Mouse (Mus musculus) liver, embryonic 14.5 days (tissue): ENCODE measurements at regions not wholly inside any gene's neighbourhood (a gene's known extent, or its start where the extent isn't known, plus 50 kb on each side); places are given as distances from the start of the nearest gene placed in this dataset.

Experiments used
- ATAC-seq: fragments of 200-750 bp; cut with Nextera tagmentation; 2 replicates; pipeline ENCODE4 v1.8.0; 2017; ENCODE audit warnings: moderate number of reproducible peaks, mild to moderate bottlenecking, moderate library complexity; ENCODE audit not compliant: insufficient read depth
- DNase-seq, 3 experiments: peaks; one replicate each; pipeline ENCODE4 v3.0.0-alpha.2; 2012 to 2013; ENCODE audit warnings: low read depth in 3 of 3, low spot score in 3 of 3
- H3K27ac ChIP-seq: fragments of 300-500 bp; sonication (generic); 2 replicates; pipeline ENCODE4 v1.5.1; 2014; ENCODE audit warnings: moderate library complexity, mild to moderate bottlenecking, control low read depth, inconsistent platforms
- H3K27me3 ChIP-seq: fragments of 300-500 bp; sonication (generic); 2 replicates; pipeline ENCODE4 v1.6.1; 2014; ENCODE audit warnings: mild to moderate bottlenecking, low read length, moderate library complexity; ENCODE audit not compliant: control insufficient read depth, insufficient read depth
- H3K36me3 ChIP-seq: fragments of 300-500 bp; sonication (generic); replicated peaks from 2 replicates; pipeline ENCODE4 v1.6.1; 2014; ENCODE audit warnings: low read depth; ENCODE audit not compliant: control insufficient read depth, insufficient read depth
- H3K4me1 ChIP-seq, 2 experiments: fragments of 200-500 bp in 1 of 2; fragments of 300-500 bp in 1 of 2; sonication (generic) in 1 of 2; replicated peaks; 2 replicates each; pipeline ENCODE4 v1.6.1; 2012 to 2014; ENCODE audit warnings: antibody characterized with exemption in 1 of 2, inconsistent platforms in 1 of 2, low read length in 1 of 2; ENCODE audit not compliant: control insufficient read depth in 2 of 2, insufficient read depth in 2 of 2
- H3K4me2 ChIP-seq: fragments of 300-500 bp; sonication (generic); 2 replicates; pipeline ENCODE4 v1.6.1; 2014; ENCODE audit warnings: low read depth, mild to moderate bottlenecking, control low read depth, moderate library complexity
- H3K4me3 ChIP-seq, 2 experiments: fragments of 200-500 bp in 1 of 2; fragments of 300-500 bp in 1 of 2; sonication (generic) in 1 of 2; 2 replicates each; pipeline ENCODE4 v1.5.1; 2012 to 2014; ENCODE audit warnings: low read depth in 2 of 2, low read length in 2 of 2, mild to moderate bottlenecking in 2 of 2, control low read depth in 1 of 2, inconsistent platforms in 1 of 2, moderate library complexity in 1 of 2; ENCODE audit not compliant: insufficient read depth in 1 of 2
- H3K9ac ChIP-seq: fragments of 300-500 bp; sonication (generic); replicated peaks from 2 replicates; pipeline ENCODE4 v1.6.1; 2014; ENCODE audit warnings: mild to moderate bottlenecking, control low read depth, moderate library complexity
- H3K9me3 ChIP-seq: fragments of 300-500 bp; sonication (generic); 2 replicates; pipeline ENCODE4 v1.6.1; 2016; ENCODE audit warnings: low read length, mixed read lengths; ENCODE audit not compliant: control insufficient read depth
- CTCF ChIP-seq: IDR thresholded peaks from 2 replicates; pipeline ENCODE4 v1.5.1; 2016; ENCODE audit warnings: antibody characterized with exemption, low read depth, control low read depth
- EP300 ChIP-seq: IDR thresholded peaks from 2 replicates; pipeline ENCODE4 v1.6.1; 2016; ENCODE audit warnings: antibody characterized with exemption, low read depth
- WGBS: fragments of 180-500 bp; shearing (Covaris S2); extraction: QIAGEN DNeasy Blood & Tissue Kit; methylation state at CpG from one replicate; pipeline ENCODE4 v1.1.7; 2014; ENCODE audit not compliant: insufficient replicate concordance; 5-methylcytosine and 5-hydroxymethylcytosine counted together

DNA sequence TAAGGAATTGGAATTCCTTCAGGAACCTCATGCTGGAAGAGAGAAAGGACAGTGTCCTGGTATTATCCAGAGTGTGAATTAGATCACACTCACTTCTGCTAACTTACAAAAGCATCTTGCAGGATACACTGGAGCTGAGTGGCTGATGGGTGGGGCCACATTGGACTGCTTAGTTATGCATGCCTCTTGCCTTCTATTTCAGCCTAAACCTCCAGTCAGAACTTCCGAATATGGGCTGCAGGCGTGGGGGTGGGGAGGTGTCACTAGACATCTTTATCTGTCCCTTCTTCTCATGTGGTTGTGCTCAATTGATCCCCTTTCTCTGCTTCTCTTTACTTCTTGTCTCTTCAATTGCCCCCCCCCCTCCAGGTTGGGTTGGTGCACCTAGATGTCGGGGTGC, 279.5 kb downstream of the Cd83 start:
- H3K9me3 ChIP-seq: no peaks in the 10 kb centered on the region
- TF ChIP-seq EP300 (no peak), CTCF (no peak)
- WGBS: 27% methylated on average over 3 of the region's 3 CpGs
- H3K27me3 ChIP-seq: no peaks in the 10 kb centered on the region
- H3K4me3 ChIP-seq: no peak overlapping the region
- peaks cover 5 to 29% of the 10 kb centered on the region in 2 experiments; a peak in 3 of 4 replicates for H3K4me1 ChIP-seq
- DNase-seq: no peak
- no peak overlapping the region for H3K27ac ChIP-seq
- no peak overlapping the region for H3K9ac ChIP-seq
- no peak overlapping the region for H3K4me2 ChIP-seq
- ATAC-seq: no peak
- H3K36me3 ChIP-seq: no peaks in the 10 kb centered on the region

DNA sequence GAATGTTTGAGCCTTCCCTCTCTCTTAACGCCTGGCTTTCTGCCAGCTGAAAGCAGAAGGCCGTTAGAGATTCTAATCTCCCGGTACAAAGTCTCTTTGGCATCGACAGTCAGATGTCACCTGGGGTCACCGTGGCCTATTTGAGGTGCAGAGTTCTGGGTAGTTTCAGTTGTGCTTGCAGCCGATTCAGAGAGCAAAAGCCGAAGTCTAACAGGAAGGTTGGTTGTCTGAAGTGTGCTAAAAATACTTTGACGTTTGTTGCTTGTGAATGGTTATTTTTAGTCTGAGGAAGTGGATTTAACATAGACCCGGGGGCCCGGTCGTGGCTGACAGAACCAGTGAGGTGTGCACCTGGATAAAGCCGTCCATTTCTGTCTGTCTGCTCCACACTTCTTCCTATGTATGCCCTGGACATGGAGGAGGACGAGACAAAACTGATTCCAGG, 281.2 kb downstream of the Cd83 start:
- TF ChIP-seq CTCF (no peak), EP300 (no peak)
- 3% methylated on average over 13 of the region's 13 CpGs for WGBS
- Histone ChIP-seq H3K27me3 (no peaks in the 10 kb centered on the region), H3K4me2 (no peak overlapping the region), H3K9me3 (no peaks in the 10 kb centered on the region), H3K9ac (no peak overlapping the region), H3K36me3 (no peaks in the 10 kb centered on the region), H3K4me3 (no peak overlapping the region), H3K27ac (no peak overlapping the region), H3K4me1 (peaks cover 5 to 29% of the 10 kb centered on the region in 2 experiments; a peak in 3 of 4 replicates)
- 0 out of 2 replicates have a peak, but pooled peaks have one; percentile 33 for ATAC-seq
- DNase-seq: peak; percentile 20 to 36 (median 36)

DNA sequence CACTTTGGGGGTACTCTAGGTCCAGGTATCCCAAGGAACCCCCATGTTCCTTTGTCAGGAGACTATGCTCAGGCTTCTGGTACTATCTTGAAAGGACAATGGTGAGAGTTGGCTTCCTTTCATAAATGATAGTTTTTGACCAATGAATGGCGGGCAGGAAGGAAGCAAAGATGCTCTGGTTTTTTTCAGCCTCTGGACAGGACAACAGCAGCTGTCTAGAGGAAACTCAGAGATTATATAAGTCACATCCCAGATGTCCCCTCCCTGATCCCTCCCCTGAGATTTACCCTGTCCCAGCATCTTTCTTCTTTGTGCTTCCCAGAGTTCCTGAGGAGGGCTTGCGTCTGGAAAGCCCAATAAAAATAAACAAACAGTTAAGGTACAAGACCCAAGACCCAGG, 282.7 kb downstream of the Cd83 start:
- DNase-seq (no peak), ATAC-seq (no peak)
- H3K4me3 ChIP-seq: no peak overlapping the region
- H3K36me3 ChIP-seq: no peaks in the 10 kb centered on the region
- WGBS: 57% methylated on average over 2 of the region's 2 CpGs
- no peak overlapping the region for H3K9ac ChIP-seq
- H3K4me2 ChIP-seq: no peak overlapping the region
- no peaks in the 10 kb centered on the region for H3K9me3 ChIP-seq
- no peak for TF ChIP-seq EP300
- no peak for TF ChIP-seq CTCF
- H3K27me3 ChIP-seq: no peaks in the 10 kb centered on the region
- no peak overlapping the region for H3K27ac ChIP-seq
- peaks cover 5 to 27% of the 10 kb centered on the region in 2 experiments; a peak in 3 of 4 replicates for H3K4me1 ChIP-seq

DNA sequence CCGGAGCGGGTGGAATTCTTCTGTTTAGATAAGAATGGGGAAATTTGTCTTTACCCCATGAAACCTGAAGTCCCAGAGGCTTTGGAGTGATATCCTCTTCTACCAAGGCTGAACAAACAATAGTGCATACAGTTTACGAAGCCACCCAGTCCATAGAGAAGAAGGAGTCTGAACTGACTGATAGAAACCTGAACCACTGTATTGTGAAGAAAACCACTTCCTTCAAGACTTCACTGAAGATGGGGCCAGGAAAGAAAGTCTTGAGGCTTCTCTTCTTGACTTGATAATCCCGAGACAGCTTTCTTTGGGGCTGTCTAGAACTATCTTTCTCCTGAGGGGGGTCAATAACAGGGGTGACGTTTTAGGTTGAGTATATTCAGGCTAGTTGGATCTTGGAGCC, 284.4 kb downstream of the Cd83 start:
- TF ChIP-seq EP300 (no peak), CTCF (no peak)
- H3K4me3 ChIP-seq: no peak overlapping the region
- H3K4me2 ChIP-seq: no peak overlapping the region
- H3K36me3 ChIP-seq: no peaks in the 10 kb centered on the region
- H3K27me3 ChIP-seq: no peaks in the 10 kb centered on the region
- DNase-seq (no peak), ATAC-seq (no peak)
- 42% methylated on average over 5 of the region's 5 CpGs for WGBS
- no peaks in the 10 kb centered on the region for H3K9me3 ChIP-seq
- no peak overlapping the region for H3K27ac ChIP-seq
- H3K4me1 ChIP-seq: peaks cover 5 to 18% of the 10 kb centered on the region in 2 experiments; a peak in 3 of 4 replicates
- H3K9ac ChIP-seq: no peak overlapping the region

DNA sequence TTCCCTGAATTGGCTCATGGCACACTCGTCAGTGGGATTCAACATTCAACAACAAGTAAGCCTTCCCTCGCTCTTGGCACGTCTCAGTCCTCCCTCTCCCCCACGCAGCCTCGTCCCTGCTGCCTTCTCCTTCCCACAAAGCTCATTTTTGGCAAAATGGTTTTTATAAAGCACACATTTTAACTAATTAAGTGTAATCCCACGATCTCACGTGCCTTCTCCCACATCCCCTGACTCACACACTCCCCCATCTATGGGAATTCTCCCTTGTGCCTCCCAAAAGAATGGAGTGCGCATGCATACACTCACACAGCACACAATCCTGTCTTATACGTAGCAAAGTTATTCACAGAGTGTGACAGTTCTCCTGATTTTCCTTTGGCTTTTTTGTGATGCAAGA, 288.5 kb downstream of the Cd83 start:
- 71% methylated on average over 9 of the region's 9 CpGs for WGBS
- TF ChIP-seq CTCF: no peak
- TF ChIP-seq EP300: no peak
- H3K27ac ChIP-seq: no peak overlapping the region

More for the DNA sequence above, 288.5 kb downstream of the Cd83 start:
- Histone ChIP-seq H3K9ac (no peak overlapping the region), H3K36me3 (no peaks in the 10 kb centered on the region), H3K4me1 (no peaks in the 10 kb centered on the region), H3K27me3 (no peaks in the 10 kb centered on the region), H3K9me3 (no peaks in the 10 kb centered on the region), H3K4me2 (no peak overlapping the region), H3K4me3 (no peak overlapping the region)
- ATAC-seq: no peak
- DNase-seq: no peak
